Mouse (Mus musculus): ENCODE results near the gene Atad5. TPM values are rescaled to one million over a fixed set of nuclear protein-coding genes. Genes with fewer than 3 reads are reported as not detected.
A peak's percentile ranks its signal among the peaks of the same experiment; 100 is the strongest.

Atad5 gene
- polyA plus RNA-seq, 1 experiment from 2014 or later, result 4.9 TPM

GRCm38 (mm10) chr11:80090555-80091164, 1.5 kb downstream of the Atad5 start:
- Histone ChIP-seq H3K4me1 (replicated peaks; ENCODE audit: insufficient read depth, low read length) (no peaks in the 10 kb centered on the region), H3K4me2 (ENCODE audit: low read length) (peak overlapping the region; percentile 75), H3K9ac (ENCODE audit: low read depth, low read length) (0 out of 2 replicates have a peak overlapping the region, but pooled peaks have one; percentile 93), H3K27me3 (ENCODE audit: insufficient read depth, low read length) (no peaks in the 10 kb centered on the region), H3K36me3 (ENCODE audit: insufficient read depth, low read length) (0 out of 2 replicates have a peak, but pooled peaks cover 6% of the 10 kb centered on the region), H3K27ac (no peak overlapping the region), H3K9me3 (replicated peaks; ENCODE audit: low read length) (no peaks in the 10 kb centered on the region), H3K4me3 (replicated peaks; ENCODE audit: low read depth, low read length) (peak overlapping the region; percentile 99; the same call in 1 of the 2 replicates)
- no peak for DNase-seq (ENCODE audit: low spot score)
- 46% methylated on average over 3 of the region's 3 CpGs for WGBS
- ATAC-seq (replicated peaks; ENCODE audit: low FRiP score, low read depth), result no peak
- TF ChIP-seq CTCF (IDR thresholded peaks at IDR 0.05; ENCODE audit: low read depth), result no peak

GRCm38 (mm10) chr11:80098444-80099056, 9.3 kb downstream of the Atad5 start:
- DNase-seq (ENCODE audit: low spot score), result no peak
- H3K4me1 ChIP-seq (replicated peaks; ENCODE audit: insufficient read depth, low read length), result no peaks in the 10 kb centered on the region
- no peak overlapping the region for H3K27ac ChIP-seq
- H3K36me3 ChIP-seq (ENCODE audit: insufficient read depth, low read length), result 0 out of 2 replicates have a peak, but pooled peaks cover 11% of the 10 kb centered on the region
- TF ChIP-seq CTCF (IDR thresholded peaks at IDR 0.05; ENCODE audit: low read depth), result no peak
- WGBS, result 94% methylated on average over 3 of the region's 3 CpGs
- no peaks in the 10 kb centered on the region for H3K9me3 ChIP-seq (replicated peaks; ENCODE audit: low read length)
- no peak for ATAC-seq (replicated peaks; ENCODE audit: low FRiP score, low read depth)
- no peak overlapping the region for H3K4me3 ChIP-seq (replicated peaks; ENCODE audit: low read depth, low read length)
- no peaks in the 10 kb centered on the region for H3K27me3 ChIP-seq (ENCODE audit: insufficient read depth, low read length)
- no peak overlapping the region for H3K4me2 ChIP-seq (ENCODE audit: low read length)
- H3K9ac ChIP-seq (ENCODE audit: low read depth, low read length), result no peak overlapping the region

GRCm38 (mm10) chr11:80101298-80101697, 12.1 kb downstream of the Atad5 start:
- no peaks in the 10 kb centered on the region for H3K9me3 ChIP-seq (replicated peaks; ENCODE audit: low read length)
- TF ChIP-seq CTCF (IDR thresholded peaks at IDR 0.05; ENCODE audit: low read depth), result no peak
- H3K36me3 ChIP-seq (ENCODE audit: insufficient read depth, low read length), result 0 out of 2 replicates have a peak, but pooled peaks cover 10% of the 10 kb centered on the region
- no peak overlapping the region for H3K4me3 ChIP-seq (replicated peaks; ENCODE audit: low read depth, low read length)
- WGBS, result 95% methylated on average over 6 of the region's 6 CpGs
- H3K9ac ChIP-seq (ENCODE audit: low read depth, low read length), result no peak overlapping the region
- DNase-seq (ENCODE audit: low spot score), result no peak
- no peak for ATAC-seq (replicated peaks; ENCODE audit: low FRiP score, low read depth)
- H3K4me1 ChIP-seq (replicated peaks; ENCODE audit: insufficient read depth, low read length), result no peaks in the 10 kb centered on the region
- H3K27ac ChIP-seq, result no peak overlapping the region
- no peak overlapping the region for H3K4me2 ChIP-seq (ENCODE audit: low read length)
- no peaks in the 10 kb centered on the region for H3K27me3 ChIP-seq (ENCODE audit: insufficient read depth, low read length)

- Histone ChIP-seq H3K9me3 (replicated peaks; ENCODE audit: low read length) (no peaks in the 10 kb centered on the region), H3K4me2 (ENCODE audit: low read length) (no peak overlapping the region), H3K9ac (ENCODE audit: low read depth, low read length) (no peak overlapping the region), H3K4me1 (replicated peaks; ENCODE audit: insufficient read depth, low read length) (no peaks in the 10 kb centered on the region), H3K4me3 (replicated peaks; ENCODE audit: low read depth, low read length) (no peak overlapping the region), H3K27me3 (ENCODE audit: insufficient read depth, low read length) (no peaks in the 10 kb centered on the region), H3K27ac (no peak overlapping the region), H3K36me3 (ENCODE audit: insufficient read depth, low read length) (0 out of 2 replicates have a peak, but pooled peaks cover 10% of the 10 kb centered on the region)
- WGBS, result 84% methylated on average over 1 of the region's 1 CpGs
- ATAC-seq (replicated peaks; ENCODE audit: low FRiP score, low read depth) (no peak), DNase-seq (ENCODE audit: low spot score) (no peak)
- no peak for TF ChIP-seq CTCF (IDR thresholded peaks at IDR 0.05; ENCODE audit: low read depth)
Measured at GRCm38 (mm10) chr11:80104407-80104806, 15.2 kb downstream of the Atad5 start.

- Histone ChIP-seq H3K4me1 (replicated peaks; ENCODE audit: insufficient read depth, low read length) (no peaks in the 10 kb centered on the region), H3K9me3 (replicated peaks; ENCODE audit: low read length) (no peaks in the 10 kb centered on the region), H3K4me3 (replicated peaks; ENCODE audit: low read depth, low read length) (no peak overlapping the region), H3K36me3 (ENCODE audit: insufficient read depth, low read length) (peaks cover 19% of the 10 kb centered on the region; the same call in 1 of the 2 replicates), H3K4me2 (ENCODE audit: low read length) (no peak overlapping the region), H3K27me3 (ENCODE audit: insufficient read depth, low read length) (no peaks in the 10 kb centered on the region), H3K9ac (ENCODE audit: low read depth, low read length) (no peak overlapping the region), H3K27ac (no peak overlapping the region)
- TF ChIP-seq CTCF (IDR thresholded peaks at IDR 0.05; ENCODE audit: low read depth), result 0 out of 2 replicates have a peak, but pooled peaks have one; percentile 28
- 61% methylated on average over 1 of the region's 1 CpGs for WGBS
- ATAC-seq (replicated peaks; ENCODE audit: low FRiP score, low read depth) (no peak), DNase-seq (ENCODE audit: low spot score) (peak; percentile 51)
Measured at GRCm38 (mm10) chr11:80116411-80116810, 27.2 kb downstream of the Atad5 start.

- Histone ChIP-seq H3K27ac (no peak overlapping the region), H3K36me3 (ENCODE audit: insufficient read depth, low read length) (peaks cover 13% of the 10 kb centered on the region; the same call in 1 of the 2 replicates), H3K4me2 (ENCODE audit: low read length) (no peak overlapping the region), H3K4me3 (replicated peaks; ENCODE audit: low read depth, low read length) (no peak overlapping the region), H3K9ac (ENCODE audit: low read depth, low read length) (no peak overlapping the region), H3K4me1 (replicated peaks; ENCODE audit: insufficient read depth, low read length) (no peaks in the 10 kb centered on the region), H3K27me3 (ENCODE audit: insufficient read depth, low read length) (no peaks in the 10 kb centered on the region), H3K9me3 (replicated peaks; ENCODE audit: low read length) (no peaks in the 10 kb centered on the region)
- DNase-seq (ENCODE audit: low spot score), result no peak
- no peak for ATAC-seq (replicated peaks; ENCODE audit: low FRiP score, low read depth)
- WGBS, result 75% methylated on average over 1 of the region's 1 CpGs
- no peak for TF ChIP-seq CTCF (IDR thresholded peaks at IDR 0.05; ENCODE audit: low read depth)
Measured at GRCm38 (mm10) chr11:80132050-80132449, 42.9 kb downstream of the Atad5 start.
